Mouse (Mus musculus) spleen, adult 18-20 months (tissue): ENCODE measurements around the gene Gabrg1.

ENCODE experiments used
- DNase-seq, 2 experiments: peaks; one replicate each; pipeline ENCODE4 v3.0.0; 2022; ENCODE audit warnings: mixed read lengths in 2 of 2

Gene Gabrg1

GRCm38 (mm10) chr5:70842192-70843095, at the start of gene Gabrg1:
Gene Gabrg1, minus strand, starts transcription at chr5:70842617.
- DNase-seq: no peak

GRCm38 (mm10) chr5:70884026-70884425, 41.6 kb upstream of the Gabrg1 start:
- DNase-seq: no peak

GRCm38 (mm10) chr5:70870081-70870480, 27.7 kb upstream of the Gabrg1 start:
- DNase-seq: no peak

GRCm38 (mm10) chr5:70843096-70843734, 798 bp upstream of the Gabrg1 start:
- no peak for DNase-seq

DNA sequence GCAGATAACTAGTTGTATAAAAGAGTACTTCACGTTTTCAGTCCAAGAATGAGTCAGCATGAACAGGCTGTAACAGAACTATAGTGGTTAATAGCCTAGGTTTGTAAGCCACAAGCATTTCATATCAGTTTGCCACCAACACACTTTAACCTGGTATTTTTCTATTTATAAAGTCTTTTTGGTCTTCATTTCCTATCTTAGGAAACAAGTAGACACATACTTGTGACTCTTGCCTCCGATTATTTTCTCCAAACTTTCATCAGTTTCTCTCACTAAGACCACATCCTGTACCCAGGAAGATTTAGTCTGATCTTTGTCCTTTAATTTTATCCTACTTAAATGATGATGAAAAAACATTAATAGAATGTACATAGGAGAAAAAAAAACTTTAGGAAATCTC, 23.7 kb downstream of the Gabrg1 start:
- DNase-seq: no peak

GRCm38 (mm10) chr5:70736156-70736555, 106.3 kb downstream of the Gabrg1 start:
- no peak for DNase-seq

- DNase-seq: no peak
These were observed 138.1 kb downstream of the Gabrg1 start for GRCm38 (mm10) chr5:70704361-70704760.
